Mouse (Mus musculus): ENCODE measurements around the gene Slamf8. TPM values are rescaled to one million over a fixed set of nuclear protein-coding genes. Genes with fewer than 3 reads are reported as not detected.

Gene Slamf8
- total RNA-seq (2022): not detected

GRCm38 (mm10) chr1:172590385-172590784 lies at the start of gene Slamf8:
Gene Slamf8, minus strand, starts transcription at chr1:172590568.
- peak; percentile 12 to 22 for DNase-seq (ENCODE audit: low spot score in 2 of 2)

GRCm38 (mm10) chr1:172638781-172639180 lies 48.4 kb upstream of the Slamf8 start:
- no peak for DNase-seq (ENCODE audit: low spot score in 2 of 2)

- DNase-seq (ENCODE audit: low spot score in 2 of 2): no peak
Measured at GRCm38 (mm10) chr1:172637801-172638200, 47.4 kb upstream of the Slamf8 start.

- DNase-seq (ENCODE audit: low spot score in 2 of 2): no peak
Measured at GRCm38 (mm10) chr1:172636266-172636665, 45.9 kb upstream of the Slamf8 start.

- DNase-seq (ENCODE audit: low spot score in 2 of 2): no peak
Measured at GRCm38 (mm10) chr1:172635258-172635657, 44.9 kb upstream of the Slamf8 start.

GRCm38 (mm10) chr1:172634136-172634535 lies 43.8 kb upstream of the Slamf8 start:
- no peak for DNase-seq (ENCODE audit: low spot score in 2 of 2)

GRCm38 (mm10) chr1:172632451-172633326 lies 42.3 kb upstream of the Slamf8 start, which contains the start of gene Dusp23:
Gene Dusp23, minus strand, starts transcription at chr1:172632962.
- DNase-seq (ENCODE audit: low spot score in 2 of 2): peak; percentile 98

GRCm38 (mm10) chr1:172631721-172632120 lies 41.4 kb upstream of the Slamf8 start:
- no peak for DNase-seq (ENCODE audit: low spot score in 2 of 2)

GRCm38 (mm10) chr1:172629831-172630230 lies 39.5 kb upstream of the Slamf8 start:
- DNase-seq (ENCODE audit: low spot score in 2 of 2): no peak

GRCm38 (mm10) chr1:172626306-172626705 lies 35.9 kb upstream of the Slamf8 start:
- DNase-seq (ENCODE audit: low spot score in 2 of 2): no peak

GRCm38 (mm10) chr1:172624081-172624480 lies 33.7 kb upstream of the Slamf8 start:
- no peak for DNase-seq (ENCODE audit: low spot score in 2 of 2)

GRCm38 (mm10) chr1:172623599-172623998 lies 33.2 kb upstream of the Slamf8 start:
- DNase-seq (ENCODE audit: low spot score in 2 of 2): no peak

GRCm38 (mm10) chr1:172619235-172619634 lies 28.9 kb upstream of the Slamf8 start:
- peak; percentile 54 to 64 for DNase-seq (ENCODE audit: low spot score in 2 of 2)

- no peak for DNase-seq (ENCODE audit: low spot score in 2 of 2)
Measured at GRCm38 (mm10) chr1:172618141-172618540, 27.8 kb upstream of the Slamf8 start.

GRCm38 (mm10) chr1:172617365-172618076 lies 27.2 kb upstream of the Slamf8 start:
- no peak for DNase-seq (ENCODE audit: low spot score in 2 of 2)

GRCm38 (mm10) chr1:172616537-172617300 lies 26.4 kb upstream of the Slamf8 start:
- no peak for DNase-seq (ENCODE audit: low spot score in 2 of 2)

- DNase-seq (ENCODE audit: low spot score in 2 of 2): no peak
Measured at GRCm38 (mm10) chr1:172615412-172615811, 25.0 kb upstream of the Slamf8 start.

GRCm38 (mm10) chr1:172614654-172615053 lies 24.3 kb upstream of the Slamf8 start:
- no peak for DNase-seq (ENCODE audit: low spot score in 2 of 2)

GRCm38 (mm10) chr1:172612745-172613144 lies 22.4 kb upstream of the Slamf8 start:
- DNase-seq (ENCODE audit: low spot score in 2 of 2): no peak

- no peak for DNase-seq (ENCODE audit: low spot score in 2 of 2)
Measured at GRCm38 (mm10) chr1:172611304-172611703, 20.9 kb upstream of the Slamf8 start.

- no peak for DNase-seq (ENCODE audit: low spot score in 2 of 2)
Measured at GRCm38 (mm10) chr1:172602326-172602725, 12.0 kb upstream of the Slamf8 start, which contains the start of gene Fcrl6. Gene Fcrl6, minus strand, starts transcription at chr1:172602551.

- no peak for DNase-seq (ENCODE audit: low spot score in 2 of 2)
Measured at GRCm38 (mm10) chr1:172594495-172594894, 4.1 kb upstream of the Slamf8 start.
